Comparison of ENCODE assay signal across 10 mouse cellular contexts in the genomic region with DNA sequence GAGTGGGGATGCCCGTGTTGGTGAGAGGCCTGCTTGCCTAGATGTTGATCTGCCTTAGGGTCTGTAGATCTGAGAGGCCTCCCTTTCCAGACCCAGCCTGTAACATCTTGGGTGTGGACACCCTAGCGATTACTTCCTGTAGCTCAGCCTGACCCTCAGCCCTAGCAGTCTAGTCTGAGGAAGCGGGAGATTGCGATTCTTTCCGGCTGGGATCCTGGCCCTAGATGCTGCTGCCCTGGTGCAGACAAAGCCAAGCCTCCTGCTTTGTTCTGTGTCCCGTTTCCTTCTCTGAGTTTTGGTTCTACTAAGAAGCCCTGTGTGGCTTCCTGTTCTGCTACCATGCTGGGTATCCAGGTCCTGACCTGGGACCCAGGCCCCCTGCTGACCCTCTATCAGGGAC.
A peak's percentile ranks its signal among the peaks of the same experiment; 100 is the strongest.
DNase-seq lines count a peak whose midpoint lies in the region; ATAC-seq lines count a peak whose summit lies in the region.
"Had no signal": no experiment of that assay in that cellular context is flagged by ENCODE, and none has a peak within 500 bp of the region (broad histone marks: within the 10 kb centered on the region; RNA-seq: fewer than 3 reads in every experiment).

No protein-coding gene starts in this region.

- H3K27me3 ChIP-seq in heart, embryonic 10.5 days (ENCODE audit: insufficient read depth, poor library complexity, severe bottlenecking): no peaks in the 10 kb centered on the region
- no peaks in the 10 kb centered on the region for H3K27me3 ChIP-seq in kidney, embryonic 16.5 days (ENCODE audit: insufficient read depth, low read length)

- H3K4me3 ChIP-seq in heart, embryonic 10.5 days: no peak overlapping the region
- no peak overlapping the region for H3K4me3 ChIP-seq in kidney, embryonic 16.5 days (ENCODE audit: low read length)

- intact Hi-C loops in gastrocnemius, postnatal 14 days (cut with DNase I; ENCODE audit: low total_unique reads): no loop called here

- H3K4me2 ChIP-seq in kidney, embryonic 16.5 days (replicated peaks; ENCODE audit: low read depth, low read length): no peak overlapping the region

- peak; percentile 37 for DNase-seq in gastrocnemius, postnatal 14 days
- DNase-seq in gastrocnemius, adult 8-10 months (ENCODE audit: low spot score in 2 of 2): no peak
- no peak for DNase-seq in heart, embryonic 10.5 days (ENCODE audit: low spot score)
- DNase-seq in cerebellum, adult 9-11 months: no peak
- no peak for DNase-seq in urinary bladder, postnatal 14 days (ENCODE audit: low spot score)
- DNase-seq: right cerebral cortex, adult 18-20 months had no signal

- 58% methylated on average over 6 of the region's 6 CpGs for WGBS in heart, embryonic 10.5 days
- 55% methylated on average over 6 of the region's 6 CpGs for WGBS in kidney, embryonic 16.5 days

- 0 out of 2 replicates have a peak overlapping the region, but pooled peaks have one; percentile 6 for H3K9ac ChIP-seq in kidney, embryonic 16.5 days (replicated peaks; ENCODE audit: low read length)

- H3K4me1 ChIP-seq in heart, embryonic 10.5 days: peaks cover 42% of the 10 kb centered on the region
- H3K4me1 ChIP-seq in kidney, embryonic 16.5 days (ENCODE audit: insufficient read depth, low read length): peaks cover 42% of the 10 kb centered on the region

- H3K36me3 ChIP-seq in heart, embryonic 10.5 days: peaks cover 4% of the 10 kb centered on the region; the same call in 1 of the 2 replicates
- H3K36me3 ChIP-seq in kidney, embryonic 16.5 days (ENCODE audit: insufficient read depth, low read length): no peaks in the 10 kb centered on the region

- ATAC-seq in kidney, embryonic 16.5 days (ENCODE audit: low FRiP score, low TSS enrichment): peak; percentile 40; the same call in 1 of the 2 replicates
- peak; percentile 76 for ATAC-seq in megakaryocyte, adult 5-6 weeks (ENCODE audit: poor library complexity, severe bottlenecking)
- no peak for ATAC-seq in monocyte, adult 5-6 weeks (replicated peaks; ENCODE audit: insufficient number of reproducible peaks, low FRiP score, low TSS enrichment, poor library complexity, severe bottlenecking)

- peak overlapping the region; percentile 69 for H3K27ac ChIP-seq in heart, embryonic 10.5 days
- H3K27ac ChIP-seq in kidney, embryonic 16.5 days (ENCODE audit: low read length): peak overlapping the region; percentile 80
- H3K27ac ChIP-seq: macrophage had no signal

- H3K9me3 ChIP-seq in heart, embryonic 10.5 days: no peaks in the 10 kb centered on the region
- no peaks in the 10 kb centered on the region for H3K9me3 ChIP-seq in kidney, embryonic 16.5 days (ENCODE audit: low read length)
